Mouse (Mus musculus) lung, postnatal 0 days (tissue): ENCODE results near the gene Wdr75. TPM values are rescaled to one million over a fixed set of nuclear protein-coding genes. Genes with fewer than 3 reads are reported as not detected.

ENCODE experiments used
- ATAC-seq: fragments of 200-750 bp; cut with Nextera tagmentation; 2 replicates; pipeline ENCODE4 v1.8.0; 2017; ENCODE audit warnings: moderate library complexity
- DNase-seq: peaks from one replicate; pipeline ENCODE4 v3.0.0-alpha.2; 2016; ENCODE audit warnings: low spot score
- H3K27ac ChIP-seq: fragments of 300-500 bp; sonication (generic); 2 replicates; pipeline ENCODE4 v1.5.1; 2014; ENCODE audit warnings: antibody characterized with exemption, mild to moderate bottlenecking, low read length, mixed read lengths
- H3K27me3 ChIP-seq: fragments of 300-500 bp; sonication (generic); replicated peaks from 2 replicates; pipeline ENCODE4 v1.6.1; 2014; ENCODE audit warnings: low read length, mixed read lengths; ENCODE audit not compliant: insufficient read depth
- H3K36me3 ChIP-seq: fragments of 300-500 bp; sonication (generic); 2 replicates; pipeline ENCODE4 v1.6.1; 2014; ENCODE audit warnings: low read length, mixed read lengths; ENCODE audit not compliant: insufficient read depth
- H3K4me1 ChIP-seq: fragments of 300-500 bp; sonication (generic); 2 replicates; pipeline ENCODE4 v1.6.1; 2014; ENCODE audit warnings: antibody characterized with exemption, low read depth, low read length, mixed read lengths; ENCODE audit not compliant: insufficient read depth
- H3K4me2 ChIP-seq: fragments of 300-500 bp; sonication (generic); replicated peaks from 2 replicates; pipeline ENCODE4 v1.6.1; 2014; ENCODE audit warnings: low read depth, mild to moderate bottlenecking, low read length, moderate library complexity, mixed read lengths
- H3K4me3 ChIP-seq: fragments of 300-500 bp; sonication (generic); 2 replicates; pipeline ENCODE4 v1.5.1; 2014; ENCODE audit warnings: low read depth, low read length
- H3K9ac ChIP-seq: fragments of 300-500 bp; sonication (generic); replicated peaks from 2 replicates; pipeline ENCODE4 v1.6.1; 2014; ENCODE audit warnings: low read depth, mild to moderate bottlenecking
- H3K9me3 ChIP-seq: fragments of 300-500 bp; sonication (generic); 2 replicates; pipeline ENCODE4 v1.6.1; 2016; ENCODE audit warnings: low read length, mixed read lengths
- CTCF ChIP-seq: IDR thresholded peaks from 2 replicates; pipeline ENCODE4 v1.5.1; 2016; ENCODE audit warnings: antibody characterized with exemption, mild to moderate bottlenecking
- EP300 ChIP-seq: IDR thresholded peaks from 2 replicates; pipeline ENCODE4 v1.6.1; 2016; ENCODE audit warnings: antibody characterized with exemption, mild to moderate bottlenecking, control low read depth
- WGBS: fragments of 180-500 bp; shearing (Covaris S2); extraction: QIAGEN DNeasy Blood & Tissue Kit; methylation state at CpG from one replicate; pipeline ENCODE4 v1.1.7; 2014; 5-methylcytosine and 5-hydroxymethylcytosine counted together
- polyA plus RNA-seq: library from polyadenylated mRNA; unstranded; fragments of >200 nt; fragmentation: Nextera tagmentation; extraction: Ambion mirVana; gene quantifications from 2 replicates; pipeline ENCODE4 v1.2.1, GENCODE M21; 2015

The Wdr75 gene
- polyA plus RNA-seq, 1 experiment from 2014 or later = 29.3 TPM

DNA sequence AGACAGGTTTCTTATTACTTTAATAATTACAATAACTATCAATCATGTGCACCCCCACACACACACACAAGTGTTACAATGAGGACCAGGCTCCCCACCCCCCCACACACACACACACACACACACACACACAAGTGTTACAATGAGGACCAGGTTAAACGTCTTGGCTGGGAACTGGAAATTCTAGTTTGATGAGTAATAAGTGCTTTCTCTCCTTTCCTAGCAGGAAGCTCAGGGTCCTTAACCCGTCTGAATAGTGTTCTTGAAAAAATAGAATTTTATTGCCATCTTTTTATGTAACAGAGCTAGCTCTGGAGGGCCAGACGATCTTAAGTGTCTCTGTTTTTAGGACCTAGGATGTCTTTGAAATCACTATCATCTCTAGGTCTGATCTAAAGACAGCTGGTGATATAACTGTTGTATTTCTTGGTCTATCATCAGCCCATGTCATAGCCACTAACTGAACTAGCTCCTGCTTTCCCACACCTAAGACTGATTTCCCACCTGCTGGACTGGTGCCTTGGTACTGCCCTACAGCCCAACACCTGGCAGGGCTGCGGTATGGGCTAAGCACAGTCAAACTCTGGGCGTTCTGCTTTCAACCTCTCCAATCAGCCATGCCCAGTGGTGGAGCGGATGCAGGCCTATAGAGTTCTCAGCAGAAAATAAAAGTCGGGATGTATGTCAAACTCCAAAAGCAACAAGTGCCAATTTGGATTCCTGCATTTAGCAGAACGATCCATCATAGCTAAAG, 35.7 kb downstream of the Wdr75 start:
- 63% methylated on average over 8 of the region's 8 CpGs for WGBS
- DNase-seq (peak; percentile 33), ATAC-seq (peak; percentile 54)
- no peak overlapping the region for H3K4me2 ChIP-seq
- H3K9me3 ChIP-seq = no peaks in the 10 kb centered on the region
- no peaks in the 10 kb centered on the region for H3K4me1 ChIP-seq
- TF ChIP-seq EP300 (0 out of 2 replicates have a peak, but pooled peaks have one; percentile 26), CTCF (no peak)
- H3K27me3 ChIP-seq = no peaks in the 10 kb centered on the region
- no peak overlapping the region for H3K27ac ChIP-seq
- H3K4me3 ChIP-seq = no peak overlapping the region
- H3K9ac ChIP-seq = no peak overlapping the region
- no peaks in the 10 kb centered on the region for H3K36me3 ChIP-seq

DNA sequence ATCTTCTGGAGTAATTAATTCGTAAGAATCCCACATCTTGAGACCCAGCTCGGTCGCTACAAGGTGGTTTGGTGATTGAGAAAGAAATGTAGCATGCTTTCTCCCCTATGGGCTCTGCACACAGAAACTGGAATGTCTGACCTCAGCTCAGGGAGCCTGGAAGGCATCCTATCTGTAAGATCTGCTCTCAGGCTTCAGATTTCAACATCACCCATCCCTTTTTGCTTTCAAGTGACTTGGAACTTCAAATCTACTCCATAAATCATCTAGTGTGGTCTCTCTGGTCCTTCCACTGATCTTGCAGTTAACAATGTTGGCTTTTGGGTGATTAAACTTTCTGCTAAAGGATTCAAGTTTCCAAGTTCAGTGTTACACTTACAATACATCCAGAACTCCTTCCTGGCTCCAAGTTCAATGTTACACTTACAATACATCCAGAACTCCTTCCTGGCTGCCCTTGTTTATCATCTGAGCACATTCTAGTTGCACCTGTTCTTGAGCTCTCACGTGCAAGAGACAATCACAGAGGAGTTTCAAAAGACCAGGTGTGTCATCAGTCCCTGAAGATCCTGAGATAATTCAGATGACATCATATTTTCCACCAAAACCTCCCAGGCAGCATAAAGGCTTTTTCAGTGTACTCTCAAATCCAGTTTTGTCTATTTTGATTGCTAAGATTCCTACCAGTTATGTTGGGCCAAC, 40.5 kb downstream of the Wdr75 start:
- H3K4me3 ChIP-seq = no peak overlapping the region
- DNase-seq (no peak), ATAC-seq (no peak)
- no peaks in the 10 kb centered on the region for H3K36me3 ChIP-seq
- no peaks in the 10 kb centered on the region for H3K4me1 ChIP-seq
- no peak overlapping the region for H3K27ac ChIP-seq
- no peaks in the 10 kb centered on the region for H3K9me3 ChIP-seq
- H3K4me2 ChIP-seq = no peak overlapping the region
- H3K27me3 ChIP-seq = no peaks in the 10 kb centered on the region
- WGBS = 59% methylated on average over 4 of the region's 4 CpGs
- H3K9ac ChIP-seq = no peak overlapping the region
- TF ChIP-seq EP300 (no peak), CTCF (no peak)

DNA sequence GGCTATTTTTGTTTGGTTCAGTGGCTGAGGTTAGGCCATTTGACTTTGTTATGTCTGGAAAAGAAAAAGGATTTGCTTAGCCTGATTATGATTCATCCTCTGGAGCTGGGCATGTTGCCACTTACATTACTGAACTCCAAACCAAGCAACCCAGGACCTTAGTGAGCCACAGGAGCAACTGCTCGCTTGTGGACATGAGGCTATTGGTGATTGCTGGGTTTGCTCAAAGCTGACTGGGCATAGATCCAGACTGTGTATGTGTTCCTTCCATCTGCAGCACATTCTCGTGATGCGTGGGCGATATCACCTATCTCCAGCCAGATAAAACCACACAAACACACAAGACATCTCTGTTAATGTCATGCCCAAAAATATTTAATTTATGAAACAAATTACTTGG, 42.8 kb downstream of the Wdr75 start:
- Histone ChIP-seq H3K9ac (no peak overlapping the region), H3K27ac (no peak overlapping the region), H3K27me3 (no peaks in the 10 kb centered on the region), H3K4me3 (no peak overlapping the region), H3K4me1 (no peaks in the 10 kb centered on the region), H3K4me2 (no peak overlapping the region), H3K36me3 (no peaks in the 10 kb centered on the region), H3K9me3 (no peaks in the 10 kb centered on the region)
- ATAC-seq (peak; percentile 87), DNase-seq (peak; percentile 89)
- WGBS = 37% methylated on average over 4 of the region's 4 CpGs
- TF ChIP-seq CTCF (no peak), EP300 (no peak)

DNA sequence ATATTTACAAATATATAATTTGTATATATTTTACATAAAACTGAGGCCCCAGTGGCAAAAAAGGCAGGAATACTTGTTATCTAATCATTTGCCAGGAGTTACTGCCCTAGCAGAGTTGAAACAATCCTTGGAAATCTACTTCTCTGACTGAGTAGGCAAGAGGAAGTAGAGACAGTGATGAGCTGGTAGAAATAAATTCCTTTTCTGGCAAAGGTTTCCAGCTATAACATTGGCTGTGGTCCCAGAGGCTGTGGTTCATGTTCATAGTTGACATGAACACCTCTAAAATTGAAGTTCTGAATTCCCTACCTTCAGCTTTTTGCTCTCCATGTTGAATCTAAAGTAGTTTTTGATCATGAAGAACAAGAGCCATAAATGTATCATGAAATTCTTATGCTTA, 43.3 kb downstream of the Wdr75 start:
- Histone ChIP-seq H3K9ac (no peak overlapping the region), H3K4me2 (no peak overlapping the region), H3K27me3 (no peaks in the 10 kb centered on the region), H3K36me3 (no peaks in the 10 kb centered on the region), H3K27ac (no peak overlapping the region), H3K4me1 (no peaks in the 10 kb centered on the region), H3K4me3 (no peak overlapping the region), H3K9me3 (no peaks in the 10 kb centered on the region)
- ATAC-seq = no peak
- TF ChIP-seq EP300 (no peak), CTCF (no peak)
- DNase-seq = peak; percentile 19

DNA sequence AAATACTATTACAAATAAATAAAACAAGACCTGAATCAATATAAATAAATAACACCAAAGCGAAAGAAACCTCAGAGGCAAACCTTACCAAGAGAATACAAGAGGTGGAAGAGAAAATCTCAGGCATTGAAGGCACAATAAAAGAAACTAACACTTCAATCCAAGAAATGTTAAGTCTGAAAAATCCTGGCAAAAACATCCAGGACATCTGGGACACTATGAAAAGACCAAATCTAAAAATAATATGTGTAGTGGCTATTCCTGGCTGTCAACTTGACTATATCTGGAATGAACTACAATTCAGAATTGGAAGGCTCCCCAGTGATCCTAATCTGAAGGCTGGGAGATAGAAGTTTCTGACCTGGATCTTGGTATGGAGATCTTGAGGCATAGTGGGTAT, 50.5 kb downstream of the Wdr75 start:
- H3K36me3 ChIP-seq = no peaks in the 10 kb centered on the region
- no peaks in the 10 kb centered on the region for H3K4me1 ChIP-seq
- no peak overlapping the region for H3K4me2 ChIP-seq
- no peak for DNase-seq
- H3K27ac ChIP-seq = no peak overlapping the region
- no peak for ATAC-seq
- no peaks in the 10 kb centered on the region for H3K9me3 ChIP-seq
- H3K4me3 ChIP-seq = no peak overlapping the region
- H3K27me3 ChIP-seq = no peaks in the 10 kb centered on the region
- TF ChIP-seq EP300 (no peak), CTCF (no peak)
- 81% methylated on average over 1 of the region's 1 CpGs for WGBS
- no peak overlapping the region for H3K9ac ChIP-seq

DNA sequence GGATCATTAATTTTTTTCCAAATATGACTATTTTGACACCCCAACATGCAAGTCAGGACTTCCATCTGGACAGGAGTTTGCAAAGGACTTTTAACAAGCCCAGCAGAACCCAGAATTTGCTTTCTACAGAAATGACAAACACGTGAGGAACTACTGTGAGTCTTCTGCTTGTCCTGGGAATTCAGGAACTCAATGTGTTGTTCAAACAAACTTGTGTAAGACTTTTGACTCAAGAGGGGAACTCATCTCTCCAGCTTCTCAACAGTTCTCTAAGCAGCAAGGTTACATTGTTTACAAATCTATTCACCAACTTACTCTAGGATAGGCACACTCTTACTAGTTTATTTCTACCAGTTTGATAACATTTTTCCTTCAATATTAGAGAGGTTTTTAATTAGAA, 63.1 kb downstream of the Wdr75 start:
- no peak overlapping the region for H3K27ac ChIP-seq
- WGBS = 42% methylated on average over 1 of the region's 1 CpGs
- no peak overlapping the region for H3K4me2 ChIP-seq
- H3K9ac ChIP-seq = no peak overlapping the region
- H3K36me3 ChIP-seq = no peaks in the 10 kb centered on the region
- ATAC-seq = no peak
- H3K27me3 ChIP-seq = 0 out of 2 replicates have a peak, but pooled peaks cover 1% of the 10 kb centered on the region
- H3K4me1 ChIP-seq = peaks cover 4% of the 10 kb centered on the region; the same call in 1 of the 2 replicates
- H3K9me3 ChIP-seq = no peaks in the 10 kb centered on the region
- TF ChIP-seq CTCF = no peak
- no peak for TF ChIP-seq EP300
- H3K4me3 ChIP-seq = no peak overlapping the region
- peak; percentile 27 for DNase-seq
